Mouse (Mus musculus): ENCODE data around the gene Nfil3.

GRCm38 (mm10) chr13:52997806-52998205 is 16.9 kb upstream of the Nfil3 start:
- TF ChIP-seq POLR2A (IDR thresholded peaks at IDR 0.05; ENCODE audit: borderline replicate concordance, extremely low read depth, insufficient read depth, insufficient read length, poor library complexity, severe bottlenecking): no peak
- no peak for TF ChIP-seq CTCF (IDR thresholded peaks at IDR 0.05; ENCODE audit: borderline replicate concordance, extremely low read depth, insufficient read depth, insufficient read length)
